Mouse (Mus musculus) cerebellum, adult (tissue): ENCODE results near the gene Tfrc.

Experiments used
- ATAC-seq: cut with Nextera tagmentation; 2 replicates; pipeline ENCODE4 v1.9.2; 2017; ENCODE audit warnings: mild to moderate bottlenecking, moderate library complexity, mixed read lengths; ENCODE audit not compliant: insufficient number of reproducible peaks, low FRiP score, low TSS enrichment

Tfrc gene

GRCm38 (mm10) chr16:32608712-32609400 lies at the start of gene Tfrc:
TSS of gene Tfrc (plus strand) at chr16:32608920.
- ATAC-seq: peak; percentile 96

GRCm38 (mm10) chr16:32559493-32559892 lies 49.2 kb upstream of the Tfrc start:
- no peak for ATAC-seq

- no peak for ATAC-seq
Measured at GRCm38 (mm10) chr16:32563056-32563793, 45.5 kb upstream of the Tfrc start.

GRCm38 (mm10) chr16:32567282-32567681 lies 41.4 kb upstream of the Tfrc start:
- no peak for ATAC-seq

GRCm38 (mm10) chr16:32568401-32568800 lies 40.3 kb upstream of the Tfrc start:
- no peak for ATAC-seq

GRCm38 (mm10) chr16:32570042-32570441 lies 38.7 kb upstream of the Tfrc start:
- ATAC-seq: no peak

- no peak for ATAC-seq
Measured at GRCm38 (mm10) chr16:32572528-32572927, 36.2 kb upstream of the Tfrc start.

GRCm38 (mm10) chr16:32586482-32586881 lies 22.2 kb upstream of the Tfrc start:
- ATAC-seq: no peak

GRCm38 (mm10) chr16:32588568-32588967 lies 20.2 kb upstream of the Tfrc start:
- ATAC-seq: no peak

- no peak for ATAC-seq
Measured at GRCm38 (mm10) chr16:32591521-32591920, 17.2 kb upstream of the Tfrc start.

- ATAC-seq: no peak
Measured at GRCm38 (mm10) chr16:32593283-32593805, 15.4 kb upstream of the Tfrc start.

- no peak for ATAC-seq
Measured at GRCm38 (mm10) chr16:32593916-32594315, 14.8 kb upstream of the Tfrc start.

- ATAC-seq: no peak
Measured at GRCm38 (mm10) chr16:32594701-32595100, 14.0 kb upstream of the Tfrc start.

- ATAC-seq: no peak
Measured at GRCm38 (mm10) chr16:32595142-32595855, 13.4 kb upstream of the Tfrc start.

GRCm38 (mm10) chr16:32597909-32598381 lies 10.8 kb upstream of the Tfrc start:
- peak; percentile 52; the same call in 1 of the 2 replicates for ATAC-seq

GRCm38 (mm10) chr16:32599151-32599550 lies 9.6 kb upstream of the Tfrc start:
- ATAC-seq: no peak

- ATAC-seq: no peak
Measured at GRCm38 (mm10) chr16:32602193-32602685, 6.5 kb upstream of the Tfrc start.

GRCm38 (mm10) chr16:32607562-32608343 lies 967 bp upstream of the Tfrc start:
- ATAC-seq: no peak

- no peak for ATAC-seq
Measured at GRCm38 (mm10) chr16:32608344-32608711, 392 bp upstream of the Tfrc start.

- no peak for ATAC-seq
Measured at GRCm38 (mm10) chr16:32609401-32609779, 670 bp downstream of the Tfrc start.
